Mouse (Mus musculus): ENCODE results near the gene Cacna1h. TPM values are rescaled to one million over a fixed set of nuclear protein-coding genes. Genes with fewer than 3 reads are reported as not detected.

Gene Cacna1h
- polyA plus RNA-seq, 1 experiment = not detected

DNA sequence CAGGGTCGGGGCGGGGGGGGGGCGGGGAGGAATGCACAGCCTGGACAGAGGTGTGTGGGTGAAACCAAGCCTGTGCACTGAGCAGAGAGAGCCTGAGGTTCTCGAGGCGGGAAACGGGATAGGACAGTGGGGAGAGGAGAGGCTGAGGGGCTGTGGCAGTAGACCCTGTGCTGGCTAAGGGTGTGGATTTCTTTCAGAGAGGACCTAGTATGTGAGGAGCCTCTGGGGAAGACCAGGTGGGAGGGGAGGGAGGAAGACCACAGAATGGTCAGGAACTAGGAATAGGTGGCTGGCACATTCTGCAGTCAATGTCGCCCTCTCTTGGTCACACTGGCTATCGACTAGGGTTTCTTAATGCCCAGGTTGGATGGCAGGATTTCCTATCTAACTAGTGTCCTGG, 36.2 kb upstream of the Cacna1h start:
- H3K4me1 ChIP-seq (ENCODE audit: control insufficient read depth, insufficient read depth, low read length) = peaks cover 15% of the 10 kb centered on the region
- 24% methylated on average over 8 of the region's 8 CpGs for WGBS
- TF ChIP-seq POLR2A (IDR thresholded peaks at IDR 0.05; ENCODE audit: insufficient read depth, low read depth, low read length) (no peak), CTCF (IDR thresholded peaks at IDR 0.05; ENCODE audit: insufficient read depth, low read depth, low read length) (peak; percentile 55)

DNA sequence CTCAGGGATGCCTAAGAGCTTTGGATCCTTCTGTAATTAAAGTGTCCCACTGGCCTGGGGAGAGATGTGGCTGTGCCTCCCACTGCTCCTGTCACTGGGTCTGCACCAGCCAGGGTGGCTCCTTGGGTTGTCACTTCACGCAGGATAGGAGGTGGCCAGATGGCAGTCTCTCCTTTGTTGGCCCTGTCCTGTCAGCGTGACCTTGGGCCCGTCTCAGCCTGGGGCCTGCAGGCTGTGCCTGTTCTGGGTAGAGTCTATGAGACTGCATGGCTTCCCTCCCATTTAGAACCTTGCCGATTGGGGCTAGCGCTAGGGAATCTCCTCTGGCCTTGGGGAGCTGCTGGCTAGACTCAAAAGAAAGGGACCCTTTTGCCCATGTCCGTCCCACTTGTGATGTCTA, 34.7 kb upstream of the Cacna1h start:
- no peak overlapping the region for H3K4me3 ChIP-seq (ENCODE audit: insufficient read depth, low read depth, low read length)
- TF ChIP-seq POLR2A (IDR thresholded peaks at IDR 0.05; ENCODE audit: insufficient read depth, low read depth, low read length) (no peak), CTCF (IDR thresholded peaks at IDR 0.05; ENCODE audit: insufficient read depth, low read depth, low read length) (no peak)
- peaks cover 10% of the 10 kb centered on the region for H3K4me1 ChIP-seq (ENCODE audit: control insufficient read depth, insufficient read depth, low read length)
- 85% methylated on average over 6 of the region's 6 CpGs for WGBS
- no peak overlapping the region for H3K27ac ChIP-seq (ENCODE audit: insufficient read depth, low read depth, low read length)

More for the DNA sequence above, 36.2 kb upstream of the Cacna1h start:
- Histone ChIP-seq H3K4me3 (ENCODE audit: insufficient read depth, low read depth, low read length) (no peak overlapping the region), H3K27ac (ENCODE audit: insufficient read depth, low read depth, low read length) (no peak overlapping the region)

DNA sequence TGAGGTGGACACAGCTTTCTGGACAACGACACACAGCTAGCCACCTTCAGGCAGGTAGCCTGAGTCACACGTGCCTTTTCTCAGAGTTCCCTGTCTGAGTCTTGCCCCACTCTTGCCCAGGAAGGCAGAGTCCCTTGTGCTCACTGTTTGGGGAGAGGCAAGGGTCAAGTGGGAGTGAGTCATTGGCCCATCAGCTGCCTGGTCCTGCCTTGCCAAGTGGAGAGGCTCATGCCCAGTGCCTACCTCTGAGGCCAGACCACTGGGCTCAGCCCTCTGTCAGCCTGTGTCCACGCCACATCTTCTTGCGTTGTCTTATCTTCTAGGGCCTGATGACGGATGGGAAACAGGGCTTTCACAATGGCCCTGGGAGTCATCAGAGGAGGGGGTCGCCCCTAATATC, 34.2 kb upstream of the Cacna1h start:
- no peak overlapping the region for H3K4me3 ChIP-seq (ENCODE audit: insufficient read depth, low read depth, low read length)
- H3K4me1 ChIP-seq (ENCODE audit: control insufficient read depth, insufficient read depth, low read length) = peaks cover 12% of the 10 kb centered on the region
- H3K27ac ChIP-seq (ENCODE audit: insufficient read depth, low read depth, low read length) = no peak overlapping the region
- whole genome bisulfite sequencing = 86% methylated on average over 6 of the region's 6 CpGs
- TF ChIP-seq POLR2A (IDR thresholded peaks at IDR 0.05; ENCODE audit: insufficient read depth, low read depth, low read length) (no peak), CTCF (IDR thresholded peaks at IDR 0.05; ENCODE audit: insufficient read depth, low read depth, low read length) (no peak)

DNA sequence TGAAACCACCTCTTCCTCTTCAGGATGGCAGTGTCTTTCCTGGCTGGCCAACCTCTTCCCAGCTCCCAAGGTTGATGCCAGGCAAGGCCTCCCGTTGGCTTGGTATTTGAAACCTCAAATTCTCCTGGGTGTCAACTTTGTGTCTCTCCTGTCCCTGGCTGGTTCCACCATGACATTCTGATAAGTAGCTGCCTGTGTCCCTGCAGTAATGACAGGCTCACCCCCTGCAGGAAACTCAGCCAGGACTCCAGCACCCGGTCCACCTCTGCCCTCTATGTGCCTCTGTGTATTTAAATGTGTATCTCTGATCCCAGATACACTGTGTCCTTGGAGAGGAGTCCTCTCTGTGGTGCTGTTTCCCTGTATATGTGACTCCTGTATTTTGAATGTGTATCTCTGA, 32.7 kb upstream of the Cacna1h start:
- no peak overlapping the region for H3K4me3 ChIP-seq (ENCODE audit: insufficient read depth, low read depth, low read length)
- peaks cover 19% of the 10 kb centered on the region for H3K4me1 ChIP-seq (ENCODE audit: control insufficient read depth, insufficient read depth, low read length)
- 97% methylated on average over 2 of the region's 2 CpGs for WGBS
- TF ChIP-seq POLR2A (IDR thresholded peaks at IDR 0.05; ENCODE audit: insufficient read depth, low read depth, low read length) = no peak
- no peak for TF ChIP-seq CTCF (IDR thresholded peaks at IDR 0.05; ENCODE audit: insufficient read depth, low read depth, low read length)
- no peak overlapping the region for H3K27ac ChIP-seq (ENCODE audit: insufficient read depth, low read depth, low read length)

DNA sequence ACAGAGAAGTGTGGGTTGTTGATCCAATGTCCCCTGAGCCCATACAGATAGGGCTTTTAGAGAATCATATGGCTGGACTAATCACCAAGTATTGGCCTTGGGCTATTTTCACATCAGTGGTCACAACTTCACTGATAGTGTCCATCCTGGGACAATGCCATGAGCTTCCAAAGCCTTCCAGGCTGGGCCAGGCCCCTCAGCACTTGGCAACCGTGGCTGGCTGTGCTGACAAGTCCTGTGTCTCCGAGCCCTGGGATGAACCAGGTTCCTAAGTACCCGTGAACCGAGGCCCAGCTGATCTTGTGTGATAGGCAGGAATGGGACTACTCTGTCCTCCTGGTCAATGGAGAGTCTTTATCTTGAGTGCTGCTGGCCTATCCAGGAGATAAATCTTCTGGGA, 30.5 kb upstream of the Cacna1h start:
- WGBS = over 99% methylated on average over 4 of the region's 4 CpGs
- no peak overlapping the region for H3K4me3 ChIP-seq (ENCODE audit: insufficient read depth, low read depth, low read length)
- H3K27ac ChIP-seq (ENCODE audit: insufficient read depth, low read depth, low read length) = no peak overlapping the region
- peaks cover 16% of the 10 kb centered on the region for H3K4me1 ChIP-seq (ENCODE audit: control insufficient read depth, insufficient read depth, low read length)
- no peak for TF ChIP-seq POLR2A (IDR thresholded peaks at IDR 0.05; ENCODE audit: insufficient read depth, low read depth, low read length)
- TF ChIP-seq CTCF (IDR thresholded peaks at IDR 0.05; ENCODE audit: insufficient read depth, low read depth, low read length) = no peak

DNA sequence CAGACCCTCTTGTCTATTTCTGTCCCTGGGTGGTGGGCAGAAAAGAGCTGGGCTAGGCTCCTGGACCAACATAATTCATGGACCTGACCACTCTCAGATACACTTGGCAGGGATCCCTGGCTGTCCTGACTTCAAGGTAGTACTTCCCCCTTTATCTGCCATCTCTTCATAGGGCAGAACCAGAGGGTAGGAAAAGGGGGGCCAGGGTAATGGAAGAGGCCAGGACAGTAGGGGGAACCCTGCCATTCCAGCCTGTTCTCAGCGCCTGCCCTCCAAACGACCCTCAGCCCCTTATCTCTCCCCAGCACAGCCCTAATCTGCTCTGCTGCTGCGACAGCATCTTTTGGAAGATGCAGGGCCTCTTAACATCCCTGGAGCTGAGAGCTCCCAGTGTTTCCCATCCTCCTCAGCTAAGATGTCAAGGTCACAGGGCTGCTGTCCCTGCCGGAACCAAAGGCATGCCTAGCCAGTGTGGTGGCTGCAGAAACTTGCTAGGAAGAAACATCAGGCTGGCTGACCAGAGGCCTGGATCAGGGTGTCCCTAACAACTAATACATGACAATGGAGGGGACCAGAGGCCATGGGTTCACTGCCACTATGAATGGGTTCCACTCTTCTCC, 29.9 kb upstream of the Cacna1h start:
- TF ChIP-seq CTCF (IDR thresholded peaks at IDR 0.05; ENCODE audit: insufficient read depth, low read depth, low read length) = no peak
- no peak for TF ChIP-seq POLR2A (IDR thresholded peaks at IDR 0.05; ENCODE audit: insufficient read depth, low read depth, low read length)
- Histone ChIP-seq H3K4me3 (ENCODE audit: insufficient read depth, low read depth, low read length) (no peak overlapping the region), H3K4me1 (ENCODE audit: control insufficient read depth, insufficient read depth, low read length) (peaks cover 16% of the 10 kb centered on the region), H3K27ac (ENCODE audit: insufficient read depth, low read depth, low read length) (no peak overlapping the region)
- 85% methylated on average over 4 of the region's 4 CpGs for WGBS

DNA sequence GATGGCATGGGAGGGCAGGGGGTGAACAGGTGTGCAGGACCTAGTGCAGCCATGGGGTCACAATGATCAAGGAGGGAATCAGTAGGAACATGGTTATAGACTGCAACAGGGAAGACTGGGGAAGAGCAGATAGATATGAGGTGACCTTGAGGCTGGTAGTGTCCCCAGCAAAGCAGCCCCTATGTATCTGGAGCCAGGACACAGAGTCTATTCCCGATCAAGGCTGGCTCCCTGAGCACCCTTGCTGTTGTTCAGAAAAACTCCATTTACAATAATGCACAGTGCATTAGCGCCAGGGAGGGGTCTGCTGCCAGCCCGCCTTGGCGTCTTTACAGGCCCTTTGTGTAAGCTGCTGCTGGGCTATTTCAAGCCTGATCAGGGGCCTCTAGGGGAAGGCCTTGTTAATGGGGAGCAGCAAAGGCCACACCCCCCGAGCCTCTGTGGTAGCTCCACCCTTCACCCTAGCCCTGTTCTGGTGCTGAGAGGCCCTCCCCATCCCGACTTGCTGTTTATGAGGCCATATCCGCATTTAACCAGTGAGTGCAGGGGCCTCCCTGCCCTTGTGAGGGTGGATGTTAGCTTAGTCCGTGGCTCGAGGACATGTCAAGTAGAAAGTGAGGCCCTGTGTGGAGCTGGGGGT, 28.8 kb upstream of the Cacna1h start:
- Histone ChIP-seq H3K4me3 (ENCODE audit: insufficient read depth, low read depth, low read length) (no peak overlapping the region), H3K4me1 (ENCODE audit: control insufficient read depth, insufficient read depth, low read length) (peaks cover 14% of the 10 kb centered on the region), H3K27ac (ENCODE audit: insufficient read depth, low read depth, low read length) (no peak overlapping the region)
- WGBS = 50% methylated on average over 9 of the region's 9 CpGs
- TF ChIP-seq POLR2A (IDR thresholded peaks at IDR 0.05; ENCODE audit: insufficient read depth, low read depth, low read length) (no peak), CTCF (IDR thresholded peaks at IDR 0.05; ENCODE audit: insufficient read depth, low read depth, low read length) (no peak)

DNA sequence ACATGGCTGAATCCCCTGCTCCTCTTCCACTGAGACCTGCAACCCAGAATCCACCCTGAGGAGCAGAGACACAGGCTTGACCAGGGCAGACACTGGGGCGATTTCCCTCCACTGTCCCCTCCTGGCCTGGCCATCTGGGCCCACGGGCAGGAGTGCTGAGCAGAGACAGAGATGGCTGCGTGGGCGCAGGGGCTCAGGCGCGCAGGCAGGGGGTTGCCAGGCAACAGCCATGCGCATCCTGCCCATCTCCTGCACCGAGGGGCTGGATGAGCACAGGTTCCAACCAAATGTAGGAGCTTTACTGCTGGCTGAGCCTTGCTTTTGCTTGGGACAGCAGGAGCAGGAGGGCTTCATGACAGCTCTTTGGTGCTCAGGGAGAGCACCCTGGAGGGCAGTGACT, 23.0 kb upstream of the Cacna1h start:
- H3K4me3 ChIP-seq (ENCODE audit: insufficient read depth, low read depth, low read length) = no peak overlapping the region
- 30% methylated on average over 8 of the region's 8 CpGs for WGBS
- H3K4me1 ChIP-seq (ENCODE audit: control insufficient read depth, insufficient read depth, low read length) = peaks cover 31% of the 10 kb centered on the region
- peak overlapping the region; percentile 10 for H3K27ac ChIP-seq (ENCODE audit: insufficient read depth, low read depth, low read length)
- TF ChIP-seq CTCF (IDR thresholded peaks at IDR 0.05; ENCODE audit: insufficient read depth, low read depth, low read length) (no peak), POLR2A (IDR thresholded peaks at IDR 0.05; ENCODE audit: insufficient read depth, low read depth, low read length) (no peak)

DNA sequence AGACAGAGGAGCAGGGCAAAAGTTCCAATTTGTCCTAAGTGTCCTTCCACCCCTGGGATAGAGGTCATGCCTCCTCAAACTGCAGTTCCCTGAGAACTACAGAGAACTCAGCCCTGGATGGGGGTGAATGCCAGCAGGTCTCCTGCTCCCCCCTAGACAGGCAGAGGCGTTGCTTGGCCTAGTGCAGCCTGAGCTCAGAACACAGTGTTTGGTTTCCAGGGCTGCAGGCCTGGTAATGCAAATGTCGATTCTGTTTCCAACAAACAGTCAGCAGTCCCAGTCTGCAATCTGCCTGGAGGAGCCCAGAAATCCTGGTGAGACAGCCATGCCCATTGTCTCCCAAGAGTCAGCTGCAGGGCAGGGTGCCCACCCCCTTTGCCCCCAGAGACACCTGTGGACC, 20.7 kb upstream of the Cacna1h start, which contains the start of gene Tekt4:
Gene Tekt4 (plus strand): TSS at position 344 of the 400 bp plus-strand sequence.
- 29% methylated on average over 2 of the region's 2 CpGs for WGBS
- TF ChIP-seq CTCF (IDR thresholded peaks at IDR 0.05; ENCODE audit: insufficient read depth, low read depth, low read length) (no peak), POLR2A (IDR thresholded peaks at IDR 0.05; ENCODE audit: insufficient read depth, low read depth, low read length) (no peak)
- peaks cover 35% of the 10 kb centered on the region for H3K4me1 ChIP-seq (ENCODE audit: control insufficient read depth, insufficient read depth, low read length)
- H3K27ac ChIP-seq (ENCODE audit: insufficient read depth, low read depth, low read length) = no peak within 1 kb of the TSS
- H3K4me3 ChIP-seq (ENCODE audit: insufficient read depth, low read depth, low read length) = no peak within 1 kb of the TSS

All from olfactory bulb, adult 2 months (tissue).